Mouse (Mus musculus): ENCODE results near the gene Apobec1.
A peak's percentile ranks its signal among the peaks of the same experiment; 100 is the strongest.

GRCm38 (mm10) chr6:122605483-122605882 is 3.2 kb upstream of the Apobec1 start:
- TF ChIP-seq CTCF (IDR thresholded peaks at IDR 0.05) (peak; percentile 43), EP300 (IDR thresholded peaks at IDR 0.05) (no peak)
